Mouse (Mus musculus) E14TG2a.4 (cell line): ENCODE data around the gene Tfrc.

ENCODE experiments used
- CTCF ChIP-seq: conservative IDR thresholded peaks from 2 replicates; pipeline ENCODE4 v1.5.1; 2014; ENCODE audit warnings: low read length
- NANOG ChIP-seq: IDR thresholded peaks from 2 replicates; pipeline ENCODE4 v1.6.1; 2014; ENCODE audit warnings: borderline replicate concordance, low read length, mixed read lengths
- POU5F1 ChIP-seq: IDR thresholded peaks from 2 replicates; pipeline ENCODE4 v1.6.1; 2014; ENCODE audit warnings: low read length, borderline replicate concordance

- TF ChIP-seq CTCF: no peak
- no peak for TF ChIP-seq POU5F1
- TF ChIP-seq NANOG: no peak
Measured at GRCm38 (mm10) chr16:32641440-32642219, 32.9 kb downstream of the Tfrc start.
